In the genomic region with DNA sequence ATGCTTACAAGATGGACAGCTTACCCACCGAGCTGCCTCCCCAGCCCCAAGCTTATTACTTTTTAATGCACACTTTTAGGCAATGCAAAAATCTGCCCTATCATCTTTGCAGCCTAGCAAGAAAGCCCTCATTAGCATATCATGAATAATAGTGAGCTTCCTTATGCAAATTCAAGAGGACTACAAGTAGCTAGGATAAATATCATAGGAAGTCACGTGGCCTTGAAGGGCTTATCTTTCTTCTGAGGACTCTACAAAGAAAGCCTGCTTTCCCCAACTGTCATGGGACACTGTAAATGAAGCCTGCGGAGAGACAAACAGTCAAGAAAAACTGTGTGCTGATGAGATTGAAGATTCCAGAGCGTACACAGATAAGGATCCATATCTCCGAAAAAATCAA, we compare ENCODE assay signal across 18 mouse cellular contexts. TPM values are rescaled to one million over a fixed set of nuclear protein-coding genes. Genes with fewer than 3 reads are reported as not detected.
DNase-seq lines count a peak whose midpoint lies in the region; ATAC-seq and TF ChIP-seq lines count a peak whose summit lies in the region.
"Had no signal": no experiment of that assay in that cellular context is flagged by ENCODE, and none has a peak within 500 bp of the region (broad histone marks: within the 10 kb centered on the region; RNA-seq: fewer than 3 reads in every experiment).

No protein-coding gene starts in this region.

- H3K27me3 ChIP-seq in embryonic facial prominence, embryonic 14.5 days (replicated peaks; ENCODE audit: control insufficient read depth, insufficient read depth, low read length), result no peaks in the 10 kb centered on the region
- H3K27me3 ChIP-seq in embryonic facial prominence, embryonic 10.5 days (replicated peaks; ENCODE audit: low read depth, poor library complexity, severe bottlenecking), result no peaks in the 10 kb centered on the region; the same call in 1 of the 2 replicates
- H3K27me3 ChIP-seq in stomach, embryonic 14.5 days (ENCODE audit: control insufficient read depth, insufficient read depth, low read length), result no peaks in the 10 kb centered on the region
- no peaks in the 10 kb centered on the region for H3K27me3 ChIP-seq in stomach, postnatal 0 days (ENCODE audit: control insufficient read depth, insufficient read depth, low read length)
- H3K27me3 ChIP-seq in forebrain, postnatal 0 days (ENCODE audit: insufficient read depth, low read length), result no peaks in the 10 kb centered on the region
- no peaks in the 10 kb centered on the region for H3K27me3 ChIP-seq in midbrain, embryonic 15.5 days (replicated peaks)
- H3K27me3 ChIP-seq: neural tube, embryonic 13.5 days had no signal

- H3K27ac ChIP-seq in embryonic facial prominence, embryonic 14.5 days (replicated peaks; ENCODE audit: low read depth, low read length), result peak overlapping the region; percentile 23; the same call in 1 of the 2 replicates
- no peak overlapping the region for H3K27ac ChIP-seq in embryonic facial prominence, embryonic 10.5 days (replicated peaks)
- 0 out of 2 replicates have a peak overlapping the region, but pooled peaks have one; percentile 30 for H3K27ac ChIP-seq in stomach, embryonic 14.5 days (ENCODE audit: low read length)
- no peak overlapping the region for H3K27ac ChIP-seq in stomach, postnatal 0 days (replicated peaks)
- H3K27ac ChIP-seq in forebrain, postnatal 0 days (ENCODE audit: low read depth, low read length), result no peak overlapping the region
- peak overlapping the region; percentile 54; the same call in 1 of the 2 replicates for H3K27ac ChIP-seq in midbrain, embryonic 15.5 days
- H3K27ac ChIP-seq: hindbrain, embryonic 10.5 days; neural tube, embryonic 13.5 days had no signal

- H3K9me3 ChIP-seq in embryonic facial prominence, embryonic 14.5 days (ENCODE audit: control insufficient read depth, low read length), result no peaks in the 10 kb centered on the region
- no peaks in the 10 kb centered on the region for H3K9me3 ChIP-seq in embryonic facial prominence, embryonic 10.5 days
- H3K9me3 ChIP-seq in stomach, embryonic 14.5 days (ENCODE audit: control insufficient read depth, low read depth, low read length), result no peaks in the 10 kb centered on the region
- H3K9me3 ChIP-seq in stomach, postnatal 0 days (ENCODE audit: control insufficient read depth, low read length), result no peaks in the 10 kb centered on the region
- H3K9me3 ChIP-seq in forebrain, postnatal 0 days (ENCODE audit: low read length), result no peaks in the 10 kb centered on the region
- H3K9me3 ChIP-seq in midbrain, embryonic 15.5 days, result no peaks in the 10 kb centered on the region
- H3K9me3 ChIP-seq: hindbrain, embryonic 10.5 days; neural tube, embryonic 13.5 days had no signal

- no peak for TF ChIP-seq EP300 in stomach, postnatal 0 days (optimal IDR thresholded peaks at IDR 0.05)

- DNase-seq in embryonic facial prominence, embryonic 14.5 days (ENCODE audit: low spot score), result no peak
- no peak for DNase-seq in embryonic facial prominence, embryonic 10.5 days (ENCODE audit: low spot score)
- DNase-seq in stomach, postnatal 0 days (ENCODE audit: low spot score), result no peak
- DNase-seq in forebrain, postnatal 0 days, result no peak
- no peak for DNase-seq in frontal cortex, postnatal 10 days (ENCODE audit: low spot score in 2 of 2)
- DNase-seq in heart, postnatal 14 days, result no peak
- DNase-seq: adrenal gland, adult 2 months; cerebellum, postnatal 36 days; gastrocnemius, postnatal 10 days; kidney, adult 18-20 months had no signal

- intact Hi-C loops in heart, postnatal 14 days (cut with DNase I), result no loop called here

- no peak overlapping the region for H3K4me2 ChIP-seq in embryonic facial prominence, embryonic 14.5 days (ENCODE audit: low read depth, low read length)
- H3K4me2 ChIP-seq in stomach, embryonic 14.5 days (replicated peaks; ENCODE audit: low read depth, low read length), result no peak overlapping the region
- H3K4me2 ChIP-seq in stomach, postnatal 0 days (replicated peaks; ENCODE audit: low read depth), result no peak overlapping the region
- no peak overlapping the region for H3K4me2 ChIP-seq in forebrain, postnatal 0 days (ENCODE audit: low read depth)
- no peak overlapping the region for H3K4me2 ChIP-seq in midbrain, embryonic 15.5 days
- H3K4me2 ChIP-seq: heart, embryonic 11.5 days; neural tube, embryonic 13.5 days had no signal

- H3K36me3 ChIP-seq in embryonic facial prominence, embryonic 14.5 days (ENCODE audit: control insufficient read depth, insufficient read depth, low read length), result no peaks in the 10 kb centered on the region
- no peaks in the 10 kb centered on the region for H3K36me3 ChIP-seq in embryonic facial prominence, embryonic 10.5 days (replicated peaks)
- no peaks in the 10 kb centered on the region for H3K36me3 ChIP-seq in stomach, embryonic 14.5 days (ENCODE audit: control insufficient read depth, insufficient read depth, low read length)
- no peaks in the 10 kb centered on the region for H3K36me3 ChIP-seq in stomach, postnatal 0 days (ENCODE audit: control insufficient read depth, insufficient read depth, low read length)
- H3K36me3 ChIP-seq in forebrain, postnatal 0 days (ENCODE audit: insufficient read depth), result no peaks in the 10 kb centered on the region
- H3K36me3 ChIP-seq in midbrain, embryonic 15.5 days (replicated peaks), result no peaks in the 10 kb centered on the region
- H3K36me3 ChIP-seq: hindbrain, embryonic 10.5 days; neural tube, embryonic 13.5 days had no signal

- H3K4me3 ChIP-seq in embryonic facial prominence, embryonic 14.5 days (ENCODE audit: low read depth, low read length), result no peak overlapping the region
- no peak overlapping the region for H3K4me3 ChIP-seq in embryonic facial prominence, embryonic 10.5 days
- no peak overlapping the region for H3K4me3 ChIP-seq in stomach, embryonic 14.5 days (ENCODE audit: low read depth, low read length)
- no peak overlapping the region for H3K4me3 ChIP-seq in stomach, postnatal 0 days (ENCODE audit: low read depth, low read length)
- no peak overlapping the region for H3K4me3 ChIP-seq in forebrain, postnatal 0 days (ENCODE audit: low read depth, low read length)
- no peak overlapping the region for H3K4me3 ChIP-seq in midbrain, embryonic 15.5 days
- H3K4me3 ChIP-seq: hindbrain, embryonic 10.5 days; neural tube, embryonic 13.5 days had no signal

- WGBS in embryonic facial prominence, embryonic 14.5 days, result 68% methylated on average over 5 of the region's 5 CpGs
- WGBS in embryonic facial prominence, embryonic 10.5 days, result 78% methylated on average over 5 of the region's 5 CpGs
- 55% methylated on average over 5 of the region's 5 CpGs for WGBS in stomach, embryonic 14.5 days
- 55% methylated on average over 5 of the region's 5 CpGs for WGBS in stomach, postnatal 0 days
- WGBS in forebrain, postnatal 0 days, result 52% methylated on average over 5 of the region's 5 CpGs
- WGBS in midbrain, embryonic 15.5 days, result 44% methylated on average over 5 of the region's 5 CpGs

- TF ChIP-seq CTCF in stomach, postnatal 0 days (IDR thresholded peaks at IDR 0.05; ENCODE audit: low read depth), result no peak
- TF ChIP-seq CTCF in forebrain, postnatal 0 days (IDR thresholded peaks at IDR 0.05; ENCODE audit: low read depth), result no peak

- no peak overlapping the region for H3K9ac ChIP-seq in embryonic facial prominence, embryonic 14.5 days (ENCODE audit: low read depth, low read length)
- no peak overlapping the region for H3K9ac ChIP-seq in stomach, embryonic 14.5 days (replicated peaks; ENCODE audit: low read depth, low read length)
- H3K9ac ChIP-seq in stomach, postnatal 0 days (ENCODE audit: low read length), result no peak overlapping the region
- no peak overlapping the region for H3K9ac ChIP-seq in forebrain, postnatal 0 days
- H3K9ac ChIP-seq in midbrain, embryonic 15.5 days, result no peak overlapping the region
- H3K9ac ChIP-seq: neural tube, embryonic 13.5 days had no signal

- peaks cover 5% of the 10 kb centered on the region; the same call in 1 of the 2 replicates for H3K4me1 ChIP-seq in embryonic facial prominence, embryonic 14.5 days (ENCODE audit: control insufficient read depth, insufficient read depth, low read length)
- peaks cover 29% of the 10 kb centered on the region for H3K4me1 ChIP-seq in embryonic facial prominence, embryonic 10.5 days
- 0 out of 2 replicates have a peak, but pooled peaks cover 5% of the 10 kb centered on the region for H3K4me1 ChIP-seq in stomach, embryonic 14.5 days (ENCODE audit: control insufficient read depth, insufficient read depth, low read length)
- H3K4me1 ChIP-seq in stomach, postnatal 0 days (replicated peaks; ENCODE audit: control insufficient read depth, insufficient read depth), result no peaks in the 10 kb centered on the region; the same call in 1 of the 2 replicates
- H3K4me1 ChIP-seq in forebrain, postnatal 0 days (ENCODE audit: insufficient read depth), result peaks cover 4% of the 10 kb centered on the region
- peaks cover 5% of the 10 kb centered on the region for H3K4me1 ChIP-seq in midbrain, embryonic 15.5 days

- ATAC-seq in embryonic facial prominence, embryonic 14.5 days (ENCODE audit: low read depth), result no peak
- no peak for ATAC-seq in stomach, embryonic 14.5 days (ENCODE audit: insufficient number of reproducible peaks, insufficient read depth, low FRiP score, low read depth)
- no peak for ATAC-seq in stomach, postnatal 0 days (ENCODE audit: low FRiP score, low TSS enrichment)
- ATAC-seq in forebrain, postnatal 0 days, result peak; percentile 23; the same call in 1 of the 2 replicates
- ATAC-seq in midbrain, embryonic 15.5 days (replicated peaks), result peak; percentile 58

RNA-seq across cellular contexts. Expression of a gene that starts 22.0 kb away (rescaled TPM):
- polyA plus RNA-seq in embryonic facial prominence, embryonic 14.5 days (2014; fragmentation: Nextera tagmentation; extraction: Ambion mirVana), result 3.0 and 3.3 TPM in 2 replicates
- 2.2 and 3.0 TPM in 2 replicates for polyA plus RNA-seq in embryonic facial prominence, embryonic 10.5 days (2016; fragmentation: Nextera tagmentation; extraction: Ambion mirVana)
- polyA plus RNA-seq in stomach, embryonic 14.5 days (2014; fragmentation: Nextera tagmentation; extraction: Ambion mirVana), result 1.2 and 2.5 TPM in 2 replicates
- 9.9 and 12.0 TPM in 2 replicates for polyA plus RNA-seq in stomach, postnatal 0 days (2015; fragmentation: Nextera tagmentation; extraction: Ambion mirVana)
- total RNA-seq in forebrain, postnatal 0 days (2014; rRNA removed), result 5.6 and 6.6 TPM in 2 replicates
- 10.2 and 13.0 TPM in 2 replicates for polyA plus RNA-seq in forebrain, postnatal 0 days (2015; fragmentation: Nextera tagmentation; extraction: Ambion mirVana)
- polyA plus RNA-seq in midbrain, embryonic 15.5 days (2015; fragmentation: Nextera tagmentation; extraction: Ambion mirVana), result 9.5 and 10.1 TPM in 2 replicates
- total RNA-seq in heart, postnatal 14 days (2021), result 1 to 10 TPM; 1.7 to 2.1 TPM

RNA-seq across cellular contexts. Expression of a gene that starts 30.9 kb away (rescaled TPM):
- polyA plus RNA-seq in embryonic facial prominence, embryonic 14.5 days (2014; fragmentation: Nextera tagmentation; extraction: Ambion mirVana), result 0.46 TPM in 1 of 2 replicates, not detected in the other
- polyA plus RNA-seq in embryonic facial prominence, embryonic 10.5 days (2016; fragmentation: Nextera tagmentation; extraction: Ambion mirVana), result not detected in 2 replicates
- not detected in 2 replicates for polyA plus RNA-seq in stomach, embryonic 14.5 days (2014; fragmentation: Nextera tagmentation; extraction: Ambion mirVana)
- polyA plus RNA-seq in stomach, postnatal 0 days (2015; fragmentation: Nextera tagmentation; extraction: Ambion mirVana), result 0.80 and 0.81 TPM in 2 replicates
- 21.2 and 45.2 TPM in 2 replicates for total RNA-seq in forebrain, postnatal 0 days (2014; rRNA removed)
- polyA plus RNA-seq in forebrain, postnatal 0 days (2015; fragmentation: Nextera tagmentation; extraction: Ambion mirVana), result 0.60 TPM in 1 of 2 replicates, not detected in the other
- polyA plus RNA-seq in midbrain, embryonic 15.5 days (2015; fragmentation: Nextera tagmentation; extraction: Ambion mirVana), result 1.4 and 4.4 TPM in 2 replicates
- total RNA-seq in heart, postnatal 14 days (2021), result 1 to 10 TPM; 2.4 to 6.7 TPM
- polyA plus RNA-seq: adrenal gland, adult 2 months; heart, embryonic 11.5 days had no signal

RNA-seq across cellular contexts. Expression of a gene that starts 36.3 kb away (rescaled TPM):
- polyA plus RNA-seq in embryonic facial prominence, embryonic 14.5 days (2014; fragmentation: Nextera tagmentation; extraction: Ambion mirVana), result 342 and 350 TPM in 2 replicates
- polyA plus RNA-seq in embryonic facial prominence, embryonic 10.5 days (2016; fragmentation: Nextera tagmentation; extraction: Ambion mirVana), result 151 and 158 TPM in 2 replicates
- polyA plus RNA-seq in stomach, embryonic 14.5 days (2014; fragmentation: Nextera tagmentation; extraction: Ambion mirVana), result 267 and 273 TPM in 2 replicates
- polyA plus RNA-seq in stomach, postnatal 0 days (2015; fragmentation: Nextera tagmentation; extraction: Ambion mirVana), result 798 and 841 TPM in 2 replicates
- total RNA-seq in forebrain, postnatal 0 days (2014; rRNA removed), result 243 and 366 TPM in 2 replicates
- 313 and 338 TPM in 2 replicates for polyA plus RNA-seq in forebrain, postnatal 0 days (2015; fragmentation: Nextera tagmentation; extraction: Ambion mirVana)
- 254 and 288 TPM in 2 replicates for polyA plus RNA-seq in midbrain, embryonic 15.5 days (2015; fragmentation: Nextera tagmentation; extraction: Ambion mirVana)
- 100 to 1,000 TPM; 572 to 613 TPM for total RNA-seq in heart, postnatal 14 days (2021)

RNA-seq across cellular contexts. Expression of a gene that starts 48.2 kb away (rescaled TPM):
- not detected in 2 replicates for polyA plus RNA-seq in embryonic facial prominence, embryonic 14.5 days (2014; fragmentation: Nextera tagmentation; extraction: Ambion mirVana)
- polyA plus RNA-seq in embryonic facial prominence, embryonic 10.5 days (2016; fragmentation: Nextera tagmentation; extraction: Ambion mirVana), result not detected in 2 replicates
- polyA plus RNA-seq in stomach, embryonic 14.5 days (2014; fragmentation: Nextera tagmentation; extraction: Ambion mirVana), result not detected in 2 replicates
- polyA plus RNA-seq in stomach, postnatal 0 days (2015; fragmentation: Nextera tagmentation; extraction: Ambion mirVana), result not detected in 2 replicates
- not detected in 2 replicates for total RNA-seq in forebrain, postnatal 0 days (2014; rRNA removed)
- polyA plus RNA-seq in forebrain, postnatal 0 days (2015; fragmentation: Nextera tagmentation; extraction: Ambion mirVana), result not detected in 2 replicates
- not detected in 2 replicates for polyA plus RNA-seq in midbrain, embryonic 15.5 days (2015; fragmentation: Nextera tagmentation; extraction: Ambion mirVana)
- total RNA-seq in heart, postnatal 14 days (2021), result not detected
- total RNA-seq: adrenal gland, adult 2 months; gastrocnemius, postnatal 10 days; layer of hippocampus, adult 8-10 months; liver, adult 2 months; megakaryocyte, adult 5-6 weeks had no signal
- polyA plus RNA-seq: adrenal gland, adult 2 months; hindbrain, embryonic 10.5 days; liver, adult 2 months; neural tube, embryonic 13.5 days had no signal

RNA-seq across cellular contexts. Expression of a gene that starts 54.7 kb away (rescaled TPM):
- not detected in 2 replicates for polyA plus RNA-seq in embryonic facial prominence, embryonic 14.5 days (2014; fragmentation: Nextera tagmentation; extraction: Ambion mirVana)
- not detected in 2 replicates for polyA plus RNA-seq in embryonic facial prominence, embryonic 10.5 days (2016; fragmentation: Nextera tagmentation; extraction: Ambion mirVana)
- polyA plus RNA-seq in stomach, embryonic 14.5 days (2014; fragmentation: Nextera tagmentation; extraction: Ambion mirVana), result not detected in 2 replicates
- polyA plus RNA-seq in stomach, postnatal 0 days (2015; fragmentation: Nextera tagmentation; extraction: Ambion mirVana), result not detected in 2 replicates
- not detected in 2 replicates for total RNA-seq in forebrain, postnatal 0 days (2014; rRNA removed)
- not detected in 2 replicates for polyA plus RNA-seq in forebrain, postnatal 0 days (2015; fragmentation: Nextera tagmentation; extraction: Ambion mirVana)
- not detected in 2 replicates for polyA plus RNA-seq in midbrain, embryonic 15.5 days (2015; fragmentation: Nextera tagmentation; extraction: Ambion mirVana)
- not detected for total RNA-seq in heart, postnatal 14 days (2021)
- total RNA-seq: adrenal gland, adult 2 months; gastrocnemius, postnatal 10 days; layer of hippocampus, adult 8-10 months; liver, adult 2 months; megakaryocyte, adult 5-6 weeks had no signal
- polyA plus RNA-seq: adrenal gland, adult 2 months; heart, embryonic 11.5 days; hindbrain, embryonic 10.5 days; liver, adult 2 months; neural tube, embryonic 13.5 days had no signal

Comparison
In these comparisons a context has a peak if more than half of its experiments do, and no peak if none do; other contexts are left out.
1. H3K27ac ChIP-seq: peak in embryonic facial prominence, embryonic 14.5 days (single experiment), stomach, embryonic 14.5 days (single experiment) and midbrain, embryonic 15.5 days (single experiment); none in embryonic facial prominence, embryonic 10.5 days (single experiment), stomach, postnatal 0 days (single experiment) and forebrain, postnatal 0 days (single experiment).
2. ATAC-seq: peak in forebrain, postnatal 0 days (single experiment) and midbrain, embryonic 15.5 days (single experiment); none in embryonic facial prominence, embryonic 14.5 days (single experiment), stomach, embryonic 14.5 days (single experiment) and stomach, postnatal 0 days (single experiment).